Mouse (Mus musculus) lung, adult 2 months (tissue): ENCODE data around the gene Cops2.

Source experiments
- CTCF ChIP-seq: fragments of 200-500 bp; IDR thresholded peaks from 2 replicates; pipeline ENCODE4 v1.5.1; 2011; ENCODE audit warnings: mild to moderate bottlenecking, low read length, control low read depth; ENCODE audit not compliant: insufficient read depth
- POLR2A ChIP-seq: fragments of 200-500 bp; IDR thresholded peaks from 2 replicates; pipeline ENCODE4 v1.6.1; 2011; ENCODE audit warnings: low read depth, mild to moderate bottlenecking, control low read depth, low read length, borderline replicate concordance; ENCODE audit errors: extremely low read depth

GRCm38 (mm10) chr2:125797872-125798271 is 61.1 kb downstream of the Cops2 start:
- no peak for TF ChIP-seq CTCF
- TF ChIP-seq POLR2A = no peak
